Mouse (Mus musculus) myocyte (in vitro differentiated cells): ENCODE data around the gene St3gal4. TPM values are rescaled to one million over a fixed set of nuclear protein-coding genes. Genes with fewer than 3 reads are reported as not detected.

Source experiments
- H3K27me3 ChIP-seq: one replicate; pipeline ENCODE4 v1.6.1; 2011; ENCODE audit not compliant: control insufficient read depth, insufficient read depth, insufficient read length
- H3K36me3 ChIP-seq: one replicate; pipeline ENCODE4 v1.6.1; 2011; ENCODE audit not compliant: control insufficient read depth, insufficient read depth
- H3K4me2 ChIP-seq: one replicate; pipeline ENCODE4 v1.6.1; 2011; ENCODE audit warnings: low read depth, control low read depth
- H3K4me3 ChIP-seq: one replicate; pipeline ENCODE4 v1.5.1; 2011; ENCODE audit warnings: mild to moderate bottlenecking, control low read depth, moderate library complexity
- H3K79me2 ChIP-seq: one replicate; pipeline ENCODE4 v1.6.1; 2011; ENCODE audit not compliant: control insufficient read depth, insufficient read depth
- H3ac ChIP-seq: one replicate; pipeline ENCODE4 v1.6.1; 2011; ENCODE audit not compliant: control insufficient read depth, insufficient read length
- CEBPB ChIP-seq: IDR thresholded peaks from 2 replicates; pipeline ENCODE4 v1.6.1; 2011; ENCODE audit warnings: mild to moderate bottlenecking, moderate library complexity; ENCODE audit not compliant: poor library complexity, insufficient read depth, severe bottlenecking
- E2F4 ChIP-seq: IDR thresholded peaks from one replicate; pipeline ENCODE4 v1.6.1; 2011; ENCODE audit warnings: mild to moderate bottlenecking, control low read depth, moderate library complexity; ENCODE audit not compliant: insufficient read depth
- MAX ChIP-seq: IDR thresholded peaks from one replicate; pipeline ENCODE4 v1.6.1; 2011; ENCODE audit warnings: low read depth, mild to moderate bottlenecking, control low read depth
- MYOD1 ChIP-seq, 3 experiments: IDR thresholded peaks; one replicate each; pipeline ENCODE4 v1.6.1; 2011; ENCODE audit warnings: control low read depth in 2 of 3, low read depth in 2 of 3, mild to moderate bottlenecking in 2 of 3, moderate library complexity in 1 of 3; ENCODE audit not compliant: insufficient read length in 2 of 3, control insufficient read depth in 1 of 3
- MYOG ChIP-seq, 3 experiments: IDR thresholded peaks; one replicate each; pipeline ENCODE4 v1.6.1; 2011; ENCODE audit warnings: control low read depth in 2 of 3, low read depth in 2 of 3, mild to moderate bottlenecking in 2 of 3; ENCODE audit not compliant: insufficient read length in 2 of 3, control insufficient read depth in 1 of 3, insufficient read depth in 1 of 3
- POLR2A ChIP-seq: IDR thresholded peaks from one replicate; pipeline ENCODE4 v1.6.1; 2011; ENCODE audit warnings: low read depth, mild to moderate bottlenecking, control low read depth, moderate library complexity; ENCODE audit not compliant: insufficient read length
- POLR2AphosphoS2 ChIP-seq: IDR thresholded peaks from one replicate; pipeline ENCODE4 v1.6.1; 2011; ENCODE audit warnings: low read depth, control low read depth; ENCODE audit not compliant: insufficient read length
- REST ChIP-seq: IDR thresholded peaks from one replicate; pipeline ENCODE4 v1.6.1; 2011; ENCODE audit warnings: mild to moderate bottlenecking, control low read depth, moderate library complexity; ENCODE audit not compliant: insufficient read depth, insufficient read length
- SRF ChIP-seq: IDR thresholded peaks from one replicate; pipeline ENCODE4 v1.6.1; 2011; ENCODE audit warnings: low read depth; ENCODE audit not compliant: control insufficient read depth, insufficient read length
- TCF12 ChIP-seq: IDR thresholded peaks from one replicate; pipeline ENCODE4 v1.6.1; 2011; ENCODE audit warnings: mild to moderate bottlenecking, control low read depth; ENCODE audit not compliant: poor library complexity, insufficient read depth, severe bottlenecking
- TCF3 ChIP-seq: IDR thresholded peaks from one replicate; pipeline ENCODE4 v1.6.1; 2011; ENCODE audit warnings: low read depth, control low read depth; ENCODE audit not compliant: insufficient read length
- USF1 ChIP-seq: IDR thresholded peaks from one replicate; pipeline ENCODE4 v1.6.1; 2011; ENCODE audit warnings: low read depth, mild to moderate bottlenecking, control low read depth, moderate library complexity
- polyA plus RNA-seq: library from polyadenylated mRNA; unstranded; fragments of >200 nt; fragmentation: generic; extraction: Trizol; gene quantifications from one replicate; pipeline ENCODE4 v1.2.1, GENCODE M21; 2012; ENCODE audit warnings: missing spikeins

Gene St3gal4
- polyA plus RNA-seq, 1 experiment: 24.0 TPM

- H3ac ChIP-seq: no peak overlapping the region
Measured at GRCm38 (mm10) chr9:34997880-34998865, 120.9 kb downstream of the St3gal4 start.

More at GRCm38 (mm10) chr9:34997880-34998865, 120.9 kb downstream of the St3gal4 start:
- no peaks in the 10 kb centered on the region for H3K27me3 ChIP-seq
- H3K4me3 ChIP-seq: no peak overlapping the region
- no peak overlapping the region for H3K4me2 ChIP-seq
- no peaks in the 10 kb centered on the region for H3K36me3 ChIP-seq
- H3K79me2 ChIP-seq: no peaks in the 10 kb centered on the region
- TF ChIP-seq REST (no peak), E2F4 (no peak), SRF (no peak), POLR2A (no peak), MYOG (IDR thresholded peaks at IDR 0.05; ENCODE audit: control insufficient read depth in 1 of 3, insufficient read depth in 1 of 3, insufficient read length in 2 of 3, low read depth in 2 of 3) (no peak), MYOD1 (IDR thresholded peaks at IDR 0.05; ENCODE audit: control insufficient read depth in 1 of 3, insufficient read length in 2 of 3, low read depth in 2 of 3) (no peak), MAX (no peak), POLR2AphosphoS2 (no peak), CEBPB (no peak), USF1 (no peak), TCF3 (no peak), TCF12 (no peak)

Other genes starting within 250 kb of the St3gal4 start
- 72.8 TPM for gene Dcps, start 56.8 kb upstream of the St3gal4 start, polyA plus RNA-seq
- 103 TPM for gene Srpr, start 80.9 kb upstream of the St3gal4 start, polyA plus RNA-seq
- 5.0 TPM for gene Tirap, start 81.0 kb upstream of the St3gal4 start, polyA plus RNA-seq
- 18.6 TPM for gene Foxred1, start 91.8 kb upstream of the St3gal4 start, polyA plus RNA-seq
- 27.1 TPM for gene Fam118b, start 148.5 kb upstream of the St3gal4 start, polyA plus RNA-seq
- 13.2 TPM for gene Rpusd4, start 148.6 kb upstream of the St3gal4 start, polyA plus RNA-seq